Mouse (Mus musculus) CD4-positive naive resting alpha-beta T cell, adult 76 days (primary cell): ENCODE data around the gene Hvcn1. TPM values are rescaled to one million over a fixed set of nuclear protein-coding genes. Genes with fewer than 3 reads are reported as not detected.

Experiments
- total RNA-seq: library from RNA; stranded (reverse); gene quantifications from one replicate; pipeline ENCODE4 v1.2.4, GENCODE M21; 2023

The Hvcn1 gene
- total RNA-seq: 95.6 TPM

GRCm38 (mm10) chr5:122206475-122206874 is at the start of gene Hvcn1:
TSS of gene Hvcn1 (plus strand) at chr5:122206804.

GRCm38 (mm10) chr5:122157827-122158381 is 48.7 kb upstream of the Hvcn1 start, which contains the start of gene Ppp1cc:
TSS of gene Ppp1cc (plus strand) at chr5:122158278.

GRCm38 (mm10) chr5:122263933-122264905 is 57.6 kb downstream of the Hvcn1 start, which contains the start of gene Tctn1:
TSS of gene Tctn1 (minus strand) at chr5:122264460.

GRCm38 (mm10) chr5:122284183-122285028 is 77.8 kb downstream of the Hvcn1 start, which contains the start of gene Pptc7:
TSS of gene Pptc7 (plus strand) at chr5:122284365.

Other genes starting within 250 kb of the Hvcn1 start
- gene Cux2, start 156.7 kb upstream of the Hvcn1 start, total RNA-seq: not detected
- gene Myl2, start 105.9 kb upstream of the Hvcn1 start, total RNA-seq: not detected
- not detected for gene Ccdc63, start 66.0 kb upstream of the Hvcn1 start, total RNA-seq
- 294 TPM for gene Ppp1cc, start 48.5 kb upstream of the Hvcn1 start, total RNA-seq
- gene Tctn1, start 57.7 kb downstream of the Hvcn1 start, total RNA-seq: 3.5 TPM
- 29.4 TPM for gene Pptc7, start 77.6 kb downstream of the Hvcn1 start, total RNA-seq
- gene Rad9b, start 147.4 kb downstream of the Hvcn1 start, total RNA-seq: 6.0 TPM
- 46.7 TPM for gene Vps29, start 147.6 kb downstream of the Hvcn1 start, total RNA-seq
- 81.0 TPM for gene Gpn3, start 165.1 kb downstream of the Hvcn1 start, total RNA-seq
- gene Fam216a, start 165.6 kb downstream of the Hvcn1 start, total RNA-seq: 7.4 TPM
- gene Arpc3, start 185.1 kb downstream of the Hvcn1 start, total RNA-seq: 298 TPM
- 49.6 TPM for gene Anapc7, start 214.9 kb downstream of the Hvcn1 start, total RNA-seq